Mouse (Mus musculus) liver, embryonic 12.5 days (tissue): ENCODE data around the gene Mamstr. TPM values are rescaled to one million over a fixed set of nuclear protein-coding genes. Genes with fewer than 3 reads are reported as not detected.

Source experiments
- ATAC-seq: fragments of 200-750 bp; cut with Nextera tagmentation; 2 replicates; pipeline ENCODE4 v1.8.0; 2017; ENCODE audit warnings: moderate number of reproducible peaks, mild to moderate bottlenecking, moderate library complexity
- H3K27ac ChIP-seq: fragments of 300-500 bp; sonication (generic); 2 replicates; pipeline ENCODE4 v1.5.1; 2016; ENCODE audit warnings: mild to moderate bottlenecking
- H3K27me3 ChIP-seq: fragments of 300-500 bp; sonication (generic); replicated peaks from 2 replicates; pipeline ENCODE4 v1.6.1; 2016; ENCODE audit warnings: mild to moderate bottlenecking, moderate library complexity
- H3K36me3 ChIP-seq: fragments of 300-500 bp; sonication (generic); 2 replicates; pipeline ENCODE4 v1.6.1; 2016; ENCODE audit warnings: mild to moderate bottlenecking, moderate library complexity
- H3K4me1 ChIP-seq: fragments of 300-500 bp; sonication (generic); 2 replicates; pipeline ENCODE4 v1.6.1; 2016
- H3K4me2 ChIP-seq: fragments of 300-500 bp; sonication (generic); 2 replicates; pipeline ENCODE4 v1.6.1; 2016; ENCODE audit warnings: mild to moderate bottlenecking, moderate library complexity
- H3K4me3 ChIP-seq: fragments of 300-500 bp; sonication (generic); 2 replicates; pipeline ENCODE4 v1.5.1; 2016; ENCODE audit warnings: mild to moderate bottlenecking, moderate library complexity
- H3K9ac ChIP-seq: fragments of 300-500 bp; sonication (generic); 2 replicates; pipeline ENCODE4 v1.6.1; 2016; ENCODE audit warnings: mild to moderate bottlenecking, moderate library complexity
- H3K9me3 ChIP-seq: fragments of 300-500 bp; sonication (generic); replicated peaks from 2 replicates; pipeline ENCODE4 v1.6.1; 2016; ENCODE audit warnings: mild to moderate bottlenecking, moderate library complexity
- WGBS: fragments of 180-500 bp; shearing (Covaris S2); methylation state at CpG from one replicate; pipeline ENCODE4 v1.1.7; 2016; ENCODE audit not compliant: insufficient replicate concordance; 5-methylcytosine and 5-hydroxymethylcytosine counted together
- polyA plus RNA-seq: library from polyadenylated mRNA; unstranded; fragments of >200 nt; fragmentation: Nextera tagmentation; extraction: Ambion mirVana; gene quantifications from 2 replicates; pipeline ENCODE4 v1.2.1, GENCODE M21; 2016

Gene Mamstr
- polyA plus RNA-seq, result 0.69 and 0.81 TPM in 2 replicates

DNA sequence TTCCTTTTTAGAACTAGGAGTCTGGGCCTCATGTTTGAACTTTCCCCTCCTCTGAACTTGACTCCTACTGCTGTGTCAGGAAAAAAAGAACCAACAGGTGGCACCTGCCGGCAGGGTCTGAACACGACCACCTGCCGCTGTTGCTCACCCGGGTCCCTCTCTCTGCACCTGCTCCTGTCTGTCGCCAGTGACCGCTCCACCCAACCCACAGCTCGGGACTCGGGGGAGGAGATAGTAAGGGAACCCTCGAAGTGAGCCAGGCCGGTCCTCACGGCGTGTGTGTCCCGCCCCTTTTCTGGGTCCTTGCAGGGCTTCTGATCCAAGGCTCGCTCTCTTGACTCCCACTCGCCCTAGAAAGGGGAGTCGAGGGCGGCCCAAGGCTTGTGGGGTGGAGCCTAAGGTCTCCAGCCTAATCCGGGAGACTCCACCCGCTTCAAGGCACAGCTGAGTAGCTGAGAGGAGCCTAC is at the start of gene Mamstr:
TSS of gene Mamstr (plus strand) at position 417 of the 467 bp plus-strand sequence.
- 43% methylated on average over 19 of the region's 19 CpGs for WGBS
- no peak within 1 kb of the TSS for H3K9ac ChIP-seq
- H3K27ac ChIP-seq, result no peak within 1 kb of the TSS
- H3K36me3 ChIP-seq, result peaks cover 6% of the 10 kb centered on the region; the same call in 1 of the 2 replicates
- H3K4me2 ChIP-seq, result no peak within 1 kb of the TSS
- H3K4me3 ChIP-seq, result no peak within 1 kb of the TSS
- H3K4me1 ChIP-seq, result peaks cover 26% of the 10 kb centered on the region
- H3K27me3 ChIP-seq, result peaks cover 27% of the 10 kb centered on the region
- ATAC-seq, result no peak
- H3K9me3 ChIP-seq, result no peaks in the 10 kb centered on the region

DNA sequence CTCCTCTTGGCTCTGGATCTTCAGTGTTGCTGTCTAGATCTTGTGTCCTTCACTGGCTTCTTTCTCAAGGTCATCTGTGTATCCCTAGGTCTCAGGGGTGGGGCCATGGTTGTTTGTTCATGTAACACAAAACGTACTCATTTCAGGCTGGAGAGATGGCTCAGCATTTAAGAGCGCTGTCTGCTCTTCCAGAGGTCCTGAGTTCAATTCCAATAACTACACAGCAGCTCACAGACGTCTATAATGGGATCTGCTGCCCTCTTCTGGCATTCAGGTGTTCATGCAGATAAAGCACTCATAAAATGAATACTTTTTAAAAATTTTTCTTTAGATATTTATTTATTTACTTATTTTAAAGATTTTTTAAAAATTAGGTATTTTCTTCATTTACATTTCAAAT is 48.9 kb upstream of the Mamstr start:
- Histone ChIP-seq H3K4me2 (no peak overlapping the region), H3K4me3 (no peak overlapping the region), H3K36me3 (peaks cover 30% of the 10 kb centered on the region), H3K9ac (no peak overlapping the region), H3K9me3 (no peaks in the 10 kb centered on the region), H3K27ac (no peak overlapping the region), H3K27me3 (no peaks in the 10 kb centered on the region), H3K4me1 (peaks cover 12% of the 10 kb centered on the region)
- ATAC-seq, result no peak
- WGBS, result 59% methylated on average over 3 of the region's 3 CpGs

DNA sequence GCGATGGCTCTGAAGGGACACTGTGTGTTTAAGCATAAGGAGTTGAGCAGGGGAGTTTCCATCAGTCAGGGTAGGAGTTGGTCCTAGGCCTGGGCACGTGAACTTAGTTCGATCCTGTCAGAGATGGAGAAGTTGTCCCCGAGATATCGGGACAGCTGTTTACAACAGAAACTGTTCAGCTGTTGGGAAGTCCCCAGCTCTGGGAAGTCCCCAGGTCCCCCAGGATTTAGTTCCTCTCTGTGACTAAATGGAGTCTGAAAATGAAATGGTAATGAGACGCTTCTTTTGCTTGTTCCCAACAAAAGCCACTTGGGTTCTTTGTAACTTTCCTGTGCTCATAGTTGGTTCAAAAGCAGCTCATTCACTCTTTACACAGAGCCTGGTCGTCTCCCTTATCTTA is 47.9 kb upstream of the Mamstr start:
- H3K9me3 ChIP-seq, result no peaks in the 10 kb centered on the region
- no peak overlapping the region for H3K4me2 ChIP-seq
- H3K27me3 ChIP-seq, result no peaks in the 10 kb centered on the region
- H3K4me1 ChIP-seq, result peaks cover 12% of the 10 kb centered on the region
- H3K27ac ChIP-seq, result no peak overlapping the region
- WGBS, result 54% methylated on average over 7 of the region's 7 CpGs
- H3K9ac ChIP-seq, result no peak overlapping the region
- peaks cover 22% of the 10 kb centered on the region for H3K36me3 ChIP-seq
- no peak for ATAC-seq
- no peak overlapping the region for H3K4me3 ChIP-seq

DNA sequence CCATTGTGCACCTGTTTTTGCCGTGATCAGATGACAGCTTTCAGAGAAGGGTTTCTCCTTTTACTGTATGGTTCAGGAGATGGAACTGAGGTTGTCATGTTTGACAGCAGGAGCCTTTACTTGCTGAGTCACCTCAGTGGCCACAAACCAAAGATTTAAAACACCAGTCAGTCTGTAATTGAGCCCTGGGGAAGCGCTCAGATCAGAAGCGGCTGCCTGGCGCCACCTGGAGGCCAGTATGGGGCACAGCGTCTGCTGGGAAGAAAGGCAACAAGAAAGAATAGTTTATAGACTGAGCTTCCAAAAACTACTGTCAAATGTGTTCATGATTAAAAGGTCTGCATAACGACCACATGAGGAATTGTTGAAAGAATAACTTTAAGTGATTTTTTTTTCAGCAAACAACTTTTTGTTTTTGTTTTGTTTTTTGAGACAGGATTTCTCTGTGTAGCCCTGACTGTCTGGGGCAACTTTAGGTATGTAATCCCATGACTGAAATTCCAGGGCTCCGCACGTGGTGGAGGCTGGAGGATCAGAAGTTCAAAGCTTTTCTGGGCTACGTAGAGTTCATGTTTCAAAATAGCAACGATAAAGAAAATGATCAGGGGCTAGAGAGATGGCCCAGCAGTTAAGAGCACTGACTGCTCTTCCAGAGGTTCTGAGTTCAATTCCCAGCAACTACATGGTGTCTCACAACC is 46.5 kb upstream of the Mamstr start:
- no peaks in the 10 kb centered on the region for H3K9me3 ChIP-seq
- H3K27ac ChIP-seq, result no peak overlapping the region
- H3K4me1 ChIP-seq, result peaks cover 12% of the 10 kb centered on the region
- peaks cover 9% of the 10 kb centered on the region for H3K36me3 ChIP-seq
- no peak overlapping the region for H3K4me3 ChIP-seq
- no peak overlapping the region for H3K4me2 ChIP-seq
- no peak overlapping the region for H3K9ac ChIP-seq
- WGBS, result 20% methylated on average over 10 of the region's 10 CpGs
- H3K27me3 ChIP-seq, result no peaks in the 10 kb centered on the region
- ATAC-seq, result no peak

DNA sequence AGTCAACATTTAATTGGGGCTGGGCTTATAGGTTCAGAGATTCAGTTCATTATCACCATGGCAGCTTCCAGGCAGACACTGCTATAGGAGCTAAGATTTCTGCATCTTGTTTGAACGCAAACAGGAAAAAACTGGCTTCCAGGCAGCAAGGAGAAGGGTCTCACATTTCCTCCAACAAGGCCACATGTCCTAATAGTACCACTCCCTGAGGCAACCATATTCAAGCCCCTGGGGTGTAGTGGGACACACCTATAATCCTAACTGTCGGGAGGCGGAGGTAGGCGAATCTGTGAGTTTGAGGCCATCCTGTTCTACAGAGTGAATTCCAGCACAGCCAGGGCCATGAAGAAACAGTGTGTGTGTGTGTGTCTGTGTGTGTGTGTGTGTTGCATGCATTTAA is 44.6 kb upstream of the Mamstr start:
- no peak overlapping the region for H3K9ac ChIP-seq
- ATAC-seq, result no peak
- whole genome bisulfite sequencing, result 71% methylated on average over 4 of the region's 4 CpGs
- H3K4me1 ChIP-seq, result peaks cover 12% of the 10 kb centered on the region
- H3K27me3 ChIP-seq, result no peaks in the 10 kb centered on the region
- no peaks in the 10 kb centered on the region for H3K9me3 ChIP-seq
- H3K4me2 ChIP-seq, result no peak overlapping the region
- no peak overlapping the region for H3K27ac ChIP-seq
- H3K36me3 ChIP-seq, result 0 out of 2 replicates have a peak, but pooled peaks cover 2% of the 10 kb centered on the region
- no peak overlapping the region for H3K4me3 ChIP-seq

- peaks cover 12% of the 10 kb centered on the region for H3K4me1 ChIP-seq
- no peak overlapping the region for H3K9ac ChIP-seq
- no peak overlapping the region for H3K27ac ChIP-seq
- H3K27me3 ChIP-seq, result no peaks in the 10 kb centered on the region
- no peak for ATAC-seq
- no peak overlapping the region for H3K4me3 ChIP-seq
- no peaks in the 10 kb centered on the region for H3K9me3 ChIP-seq
- H3K4me2 ChIP-seq, result no peak overlapping the region
- 38% methylated on average over 1 of the region's 1 CpGs for WGBS
- no peaks in the 10 kb centered on the region for H3K36me3 ChIP-seq
These were observed 43.7 kb upstream of the Mamstr start for GRCm38 (mm10) chr7:45596107-45596506.

DNA sequence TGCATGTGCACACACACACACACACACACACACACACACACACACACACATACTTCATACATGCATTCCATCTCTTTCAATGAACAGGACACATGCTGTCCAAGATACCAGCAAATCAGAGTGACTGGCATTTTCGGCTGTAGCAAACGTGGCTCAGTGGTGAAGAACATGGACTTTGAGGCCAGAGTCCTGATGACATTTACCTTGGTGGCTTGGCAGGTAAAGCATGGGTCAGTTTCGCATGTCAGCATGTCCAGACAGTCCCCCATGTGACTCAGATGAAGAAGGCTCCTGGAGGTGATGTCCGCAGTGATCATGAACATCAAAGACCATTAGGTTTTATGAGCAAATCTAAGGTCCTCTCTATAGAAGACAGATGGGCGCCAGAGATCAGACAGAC is 42.8 kb upstream of the Mamstr start:
- no peak overlapping the region for H3K9ac ChIP-seq
- no peak overlapping the region for H3K27ac ChIP-seq
- WGBS, result 69% methylated on average over 5 of the region's 5 CpGs
- no peak for ATAC-seq
- no peak overlapping the region for H3K4me3 ChIP-seq
- no peaks in the 10 kb centered on the region for H3K36me3 ChIP-seq
- H3K27me3 ChIP-seq, result no peaks in the 10 kb centered on the region
- peaks cover 12% of the 10 kb centered on the region for H3K4me1 ChIP-seq
- H3K4me2 ChIP-seq, result no peak overlapping the region
- H3K9me3 ChIP-seq, result no peaks in the 10 kb centered on the region

GRCm38 (mm10) chr7:45597527-45597926 is 42.2 kb upstream of the Mamstr start:
- no peak overlapping the region for H3K4me2 ChIP-seq
- H3K9me3 ChIP-seq, result no peaks in the 10 kb centered on the region
- ATAC-seq, result no peak
- no peaks in the 10 kb centered on the region for H3K27me3 ChIP-seq
- H3K4me3 ChIP-seq, result no peak overlapping the region
- no peaks in the 10 kb centered on the region for H3K36me3 ChIP-seq
- WGBS, result 76% methylated on average over 6 of the region's 6 CpGs
- no peak overlapping the region for H3K27ac ChIP-seq
- peaks cover 12% of the 10 kb centered on the region for H3K4me1 ChIP-seq
- H3K9ac ChIP-seq, result no peak overlapping the region

DNA sequence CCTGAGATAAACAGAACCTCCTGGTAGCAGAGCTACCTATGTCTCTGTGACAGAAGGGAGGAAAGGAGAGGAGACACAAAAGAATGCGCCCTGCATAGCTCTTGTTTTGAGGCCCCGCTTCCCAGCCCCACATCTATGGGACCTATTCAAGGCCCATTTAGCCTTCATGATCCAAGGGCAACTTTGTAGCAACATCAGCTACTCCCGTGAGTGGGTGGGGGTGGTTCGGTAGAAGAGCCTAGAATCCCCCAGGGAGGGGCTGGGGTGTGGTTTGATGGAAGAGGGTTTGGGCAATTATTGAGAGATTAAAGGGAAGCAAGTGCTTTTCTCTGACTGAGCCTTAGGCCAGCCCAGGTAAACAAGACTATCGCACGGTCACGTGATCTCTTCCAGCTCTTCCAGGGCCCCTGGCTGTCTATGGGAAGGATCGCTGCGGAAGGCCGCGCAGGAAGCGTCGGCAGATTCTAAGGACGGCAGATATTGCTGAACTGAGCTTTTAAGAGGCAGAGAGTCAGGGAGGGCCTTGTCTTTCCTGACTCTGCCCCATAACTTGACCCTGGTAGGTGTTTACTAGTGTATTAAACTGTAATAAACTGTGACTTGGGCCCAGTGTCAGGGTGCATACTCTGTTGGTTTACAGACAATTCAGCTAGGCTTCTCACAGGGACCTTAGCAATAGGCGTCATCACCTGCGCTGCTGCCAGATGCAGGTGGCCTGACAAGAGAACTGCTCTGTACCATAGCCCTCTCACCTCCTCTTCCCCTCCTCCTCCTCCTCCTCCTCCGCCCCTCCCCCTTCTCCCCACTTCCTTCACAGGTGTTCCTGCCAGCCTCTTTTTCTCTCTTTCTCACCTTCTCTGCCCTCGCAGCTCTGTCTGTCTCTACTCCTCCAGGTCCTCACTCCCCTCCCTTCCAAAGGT is 40.6 kb upstream of the Mamstr start:
- no peaks in the 10 kb centered on the region for H3K36me3 ChIP-seq
- no peak overlapping the region for H3K27ac ChIP-seq
- H3K4me3 ChIP-seq, result no peak overlapping the region
- no peak overlapping the region for H3K9ac ChIP-seq
- 46% methylated on average over 18 of the region's 18 CpGs for WGBS
- no peaks in the 10 kb centered on the region; the same call in 1 of the 2 replicates for H3K27me3 ChIP-seq
- no peak overlapping the region for H3K4me2 ChIP-seq
- ATAC-seq, result no peak
- peaks cover 9% of the 10 kb centered on the region; the same call in 1 of the 2 replicates for H3K4me1 ChIP-seq
- H3K9me3 ChIP-seq, result no peaks in the 10 kb centered on the region

DNA sequence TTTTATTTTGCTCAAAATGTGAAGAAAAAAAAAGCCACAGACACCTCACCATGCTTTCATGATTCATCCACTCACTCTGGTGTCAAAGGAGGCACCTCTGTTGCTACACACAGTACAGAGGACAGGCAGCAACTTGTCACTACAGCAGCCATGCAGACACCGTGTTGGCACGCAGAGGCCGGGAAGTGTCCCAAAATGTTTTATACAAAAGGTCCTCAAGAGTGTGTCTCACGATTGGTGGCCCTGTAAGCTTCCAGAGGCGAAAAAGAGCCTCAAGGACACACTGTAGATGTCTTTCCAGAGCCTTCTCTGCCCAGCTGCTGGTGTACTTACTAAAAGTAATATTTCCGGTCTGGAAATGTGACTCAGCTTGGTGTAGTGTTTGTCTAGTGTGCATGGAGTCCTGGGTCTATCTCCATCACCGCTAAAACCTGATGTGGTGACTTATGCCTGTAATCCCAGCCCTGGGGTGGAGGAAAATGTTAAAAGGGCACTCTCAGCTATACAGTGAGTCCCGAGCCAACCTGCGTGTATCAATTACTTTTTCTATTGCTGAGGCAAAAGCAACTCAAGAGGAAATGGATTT is 34.0 kb upstream of the Mamstr start:
- no peak overlapping the region for H3K9ac ChIP-seq
- H3K9me3 ChIP-seq, result no peaks in the 10 kb centered on the region
- H3K4me1 ChIP-seq, result no peaks in the 10 kb centered on the region
- H3K4me3 ChIP-seq, result no peak overlapping the region
- ATAC-seq, result no peak
- no peak overlapping the region for H3K4me2 ChIP-seq
- no peaks in the 10 kb centered on the region for H3K36me3 ChIP-seq
- 68% methylated on average over 9 of the region's 9 CpGs for WGBS
- H3K27me3 ChIP-seq, result no peaks in the 10 kb centered on the region; the same call in 1 of the 2 replicates
- H3K27ac ChIP-seq, result no peak overlapping the region

- 46% methylated on average over 1 of the region's 1 CpGs for WGBS
- ATAC-seq, result no peak
- no peaks in the 10 kb centered on the region for H3K4me1 ChIP-seq
These were observed 30.3 kb upstream of the Mamstr start for GRCm38 (mm10) chr7:45609511-45609910.

DNA sequence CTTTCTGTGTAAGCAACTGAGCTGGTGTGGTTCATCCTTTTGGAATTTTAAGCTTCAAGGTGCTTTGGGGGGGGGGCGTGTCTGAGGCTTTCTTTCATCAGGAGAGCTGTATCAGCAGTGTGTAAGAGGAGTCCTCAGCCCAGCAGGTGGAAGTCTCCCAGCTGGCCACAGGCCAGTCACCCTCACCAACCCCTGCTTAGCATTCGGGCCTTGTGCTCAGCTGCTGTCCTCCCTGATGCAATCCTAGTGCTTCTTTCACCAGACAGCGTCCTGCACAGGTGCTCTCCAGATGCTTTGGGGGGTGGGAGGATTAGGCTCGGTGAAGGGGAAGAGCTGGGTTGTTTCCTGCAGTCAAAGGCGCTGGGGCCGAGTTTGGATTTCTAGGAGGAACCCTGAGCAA is 23.5 kb upstream of the Mamstr start:
- Histone ChIP-seq H3K4me2 (no peak overlapping the region), H3K9ac (no peak overlapping the region), H3K4me1 (no peaks in the 10 kb centered on the region), H3K27me3 (peaks cover 53% of the 10 kb centered on the region), H3K36me3 (no peaks in the 10 kb centered on the region), H3K27ac (no peak overlapping the region), H3K4me3 (no peak overlapping the region), H3K9me3 (no peaks in the 10 kb centered on the region)
- no peak for ATAC-seq
- 24% methylated on average over 6 of the region's 6 CpGs for WGBS

More at GRCm38 (mm10) chr7:45609511-45609910, 30.3 kb upstream of the Mamstr start:
- H3K9me3 ChIP-seq, result no peaks in the 10 kb centered on the region
- no peak overlapping the region for H3K9ac ChIP-seq
- H3K36me3 ChIP-seq, result no peaks in the 10 kb centered on the region
- H3K4me3 ChIP-seq, result no peak overlapping the region
- H3K4me2 ChIP-seq, result no peak overlapping the region
- H3K27ac ChIP-seq, result no peak overlapping the region
- peaks cover 2% of the 10 kb centered on the region; the same call in 1 of the 2 replicates for H3K27me3 ChIP-seq
